Mouse (Mus musculus): ENCODE data around the gene Cep19.

Gene Cep19

DNA sequence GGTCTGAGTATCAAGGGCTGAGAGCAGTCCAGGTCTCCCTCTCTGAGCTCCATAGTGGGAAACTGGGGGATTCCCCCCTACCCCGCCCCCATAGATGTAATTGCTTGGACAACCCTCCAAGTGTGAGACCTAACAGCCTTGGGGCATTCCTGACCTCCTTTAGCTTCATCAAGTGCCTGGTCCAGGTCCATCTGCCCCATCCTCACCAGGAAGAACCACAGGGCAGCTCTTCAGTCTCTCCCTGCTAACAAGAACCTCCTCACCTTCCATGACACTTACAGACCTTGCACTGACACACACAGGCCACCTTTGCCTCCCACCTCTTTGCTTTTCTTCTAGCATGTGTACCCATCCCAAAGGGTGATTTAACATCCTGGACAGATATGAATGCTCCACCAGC, 54.4 kb downstream of the Cep19 start:
- DNase-seq, result no peak

DNA sequence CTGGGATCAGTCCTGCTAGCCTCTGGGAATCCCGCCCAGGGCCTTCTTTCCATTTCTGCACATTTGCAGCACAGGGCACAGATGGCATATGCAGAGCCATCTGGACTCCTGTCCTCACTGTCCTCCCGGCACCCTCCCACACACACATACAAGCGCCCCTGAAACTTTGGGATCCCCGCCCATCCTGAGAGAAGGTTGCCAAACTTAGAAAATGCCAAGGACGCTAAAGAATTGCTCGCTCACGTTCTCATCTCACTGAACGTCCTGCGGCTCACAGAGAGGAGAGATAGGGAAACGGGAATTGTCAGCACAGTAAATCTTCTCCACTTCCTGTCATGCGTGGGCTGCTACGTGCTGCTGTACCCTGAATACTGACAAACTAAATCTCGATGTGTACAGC, 54.8 kb downstream of the Cep19 start:
- no peak for DNase-seq

DNA sequence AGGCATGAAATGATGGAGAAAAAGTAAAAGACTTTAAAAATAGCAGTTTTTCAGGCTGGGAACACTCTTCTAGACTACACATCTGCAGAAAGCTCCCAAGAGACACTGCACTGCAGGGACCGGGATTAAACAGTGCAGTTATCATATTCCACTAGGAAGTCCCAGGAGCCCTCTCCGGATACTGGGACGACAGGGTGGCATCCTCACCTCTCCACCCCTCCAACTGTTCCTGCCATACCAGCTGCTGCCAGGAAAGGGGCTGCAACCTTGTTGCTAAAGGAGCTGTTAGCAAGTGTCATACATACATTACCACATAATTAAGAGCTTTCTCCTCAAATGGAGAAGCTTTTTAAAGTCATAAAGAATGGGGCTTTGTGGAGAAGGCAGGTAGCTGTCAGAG, 57.1 kb downstream of the Cep19 start:
- no peak for DNase-seq

DNA sequence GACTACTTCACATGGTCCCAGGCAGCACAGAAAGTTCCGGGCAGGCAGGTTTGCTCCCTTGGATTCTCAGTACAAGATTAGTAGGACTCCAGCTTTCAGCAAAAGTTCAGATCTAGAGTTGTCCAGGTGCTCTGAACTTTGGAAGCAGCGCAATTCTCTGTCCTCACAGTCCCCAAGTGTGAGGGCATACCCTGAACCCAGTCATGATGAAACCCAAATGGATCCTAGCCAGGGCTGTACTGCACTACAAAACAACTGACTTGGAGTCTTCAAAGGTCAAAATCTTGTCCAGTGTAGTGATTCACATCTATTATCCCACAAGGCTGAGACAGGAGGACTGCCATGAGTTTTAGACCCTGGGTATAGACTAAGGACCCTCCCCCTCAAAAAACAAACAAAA, 57.8 kb downstream of the Cep19 start:
- DNase-seq, result no peak
